ENCODE assay signal across 18 mouse cellular contexts in genomic region chr4:35136996-35137395, GRCm38 (mm10). TPM values are rescaled to one million over a fixed set of nuclear protein-coding genes. Genes with fewer than 3 reads are reported as not detected.
"Had no signal": no experiment of that assay in that cellular context is flagged by ENCODE, and none has a peak within 500 bp of the region (broad histone marks: within the 10 kb centered on the region; RNA-seq: fewer than 3 reads in every experiment).

No protein-coding gene starts in this region.

- H3K9ac ChIP-seq: limb, embryonic 15.5 days; lung, embryonic 14.5 days; midbrain, embryonic 13.5 days; neural tube, embryonic 15.5 days had no signal

- H3K4me1 ChIP-seq: neural tube, embryonic 15.5 days had no signal

- DNase-seq: kidney, adult 11 months; kidney, adult 9 months; kidney, postnatal 10 days; kidney, postnatal 4 days; layer of hippocampus, postnatal 36 days; lung, embryonic 14.5 days; lung, postnatal 14 days; right cerebral cortex, adult 18-20 months; thymus, postnatal 4 days had no signal

- H3K27me3 ChIP-seq: limb, embryonic 15.5 days; midbrain, embryonic 13.5 days; neural tube, embryonic 15.5 days had no signal

- H3K4me3 ChIP-seq: limb, embryonic 15.5 days; midbrain, embryonic 13.5 days; myocyte; neural tube, embryonic 15.5 days had no signal

- H3K9me3 ChIP-seq: limb, embryonic 15.5 days; midbrain, embryonic 13.5 days; neural tube, embryonic 15.5 days had no signal

- ATAC-seq: midbrain, embryonic 13.5 days had no signal

- H3K4me2 ChIP-seq: limb, embryonic 15.5 days; lung, embryonic 14.5 days; midbrain, embryonic 13.5 days; neural tube, embryonic 15.5 days had no signal

- H3K27ac ChIP-seq: limb, embryonic 15.5 days; macrophage; midbrain, embryonic 13.5 days; neural tube, embryonic 15.5 days; stomach, postnatal 0 days had no signal

- H3K36me3 ChIP-seq: limb, embryonic 15.5 days; midbrain, embryonic 13.5 days; neural tube, embryonic 15.5 days had no signal

RNA-seq across cellular contexts. Expression of gene Ifnk, which starts 14.9 kb away (rescaled TPM):
- total RNA-seq: layer of hippocampus, postnatal 36 days; left cerebral cortex, adult 8-10 months; left cerebral cortex, postnatal 25 days had no signal
- polyA plus RNA-seq: limb, embryonic 11.5 days; macrophage; midbrain, embryonic 13.5 days; myocyte; neural tube, embryonic 15.5 days had no signal
